Mouse (Mus musculus) bone marrow, adult 2 months (tissue): ENCODE data around the gene Naa20.

ENCODE experiments used
- CTCF ChIP-seq: fragments of 200-500 bp; IDR thresholded peaks from 2 replicates; pipeline ENCODE4 v1.5.1; 2011; ENCODE audit warnings: low read length, control low read depth; ENCODE audit not compliant: control insufficient read depth, insufficient read depth
- POLR2A ChIP-seq: fragments of 200-500 bp; IDR thresholded peaks from 2 replicates; pipeline ENCODE4 v1.6.1; 2011; ENCODE audit warnings: low read depth, mild to moderate bottlenecking, control low read depth, low read length, borderline replicate concordance; ENCODE audit not compliant: control insufficient read depth

- no peak for TF ChIP-seq CTCF
- TF ChIP-seq POLR2A = no peak
These were observed 60.0 kb downstream of the Naa20 start for GRCm38 (mm10) chr2:145961861-145962260.
